Mouse (Mus musculus): ENCODE measurements around the gene Plxnb2.

DNA sequence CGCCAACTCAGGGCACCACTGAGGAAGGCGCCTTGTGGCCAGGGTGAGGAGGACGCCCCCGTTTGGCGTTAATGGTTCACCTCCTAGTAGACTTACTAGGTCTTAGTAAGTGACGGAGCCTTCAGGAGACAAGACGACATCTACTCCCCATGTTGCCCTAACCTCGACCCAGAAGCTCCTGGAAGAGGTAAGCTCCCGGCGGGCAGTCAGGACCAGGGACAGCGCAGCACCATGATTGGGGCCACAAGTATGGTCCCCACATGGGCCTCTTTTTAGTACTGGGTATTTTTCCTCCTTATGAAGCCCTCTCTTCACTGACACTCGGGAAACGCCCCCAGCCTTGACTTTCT, 30.6 kb downstream of the Plxnb2 start:
- TF ChIP-seq ZNF384 (IDR thresholded peaks at IDR 0.05; ENCODE audit: low read depth, low read length), result no peak
- TF ChIP-seq HCFC1 (IDR thresholded peaks at IDR 0.05; ENCODE audit: borderline replicate concordance, insufficient read depth, low read length), result no peak
- TF ChIP-seq MAFK (IDR thresholded peaks at IDR 0.05; ENCODE audit: insufficient read depth, low read depth, low read length), result no peak

Measured in ES-E14 (cell line).